Mouse (Mus musculus) liver, embryonic 14.5 days (tissue): ENCODE measurements around the gene Lcorl. TPM values are rescaled to one million over a fixed set of nuclear protein-coding genes. Genes with fewer than 3 reads are reported as not detected.

Source experiments
- ATAC-seq: fragments of 200-750 bp; cut with Nextera tagmentation; 2 replicates; pipeline ENCODE4 v1.8.0; 2017; ENCODE audit warnings: moderate number of reproducible peaks, mild to moderate bottlenecking, moderate library complexity; ENCODE audit not compliant: insufficient read depth
- DNase-seq, 3 experiments: peaks; one replicate each; pipeline ENCODE4 v3.0.0-alpha.2; 2012 to 2013; ENCODE audit warnings: low read depth in 3 of 3, low spot score in 3 of 3
- H3K27ac ChIP-seq: fragments of 300-500 bp; sonication (generic); 2 replicates; pipeline ENCODE4 v1.5.1; 2014; ENCODE audit warnings: moderate library complexity, mild to moderate bottlenecking, control low read depth, inconsistent platforms
- H3K27me3 ChIP-seq: fragments of 300-500 bp; sonication (generic); 2 replicates; pipeline ENCODE4 v1.6.1; 2014; ENCODE audit warnings: mild to moderate bottlenecking, low read length, moderate library complexity; ENCODE audit not compliant: control insufficient read depth, insufficient read depth
- H3K36me3 ChIP-seq: fragments of 300-500 bp; sonication (generic); replicated peaks from 2 replicates; pipeline ENCODE4 v1.6.1; 2014; ENCODE audit warnings: low read depth; ENCODE audit not compliant: control insufficient read depth, insufficient read depth
- H3K4me1 ChIP-seq, 2 experiments: fragments of 200-500 bp in 1 of 2; fragments of 300-500 bp in 1 of 2; sonication (generic) in 1 of 2; replicated peaks; 2 replicates each; pipeline ENCODE4 v1.6.1; 2012 to 2014; ENCODE audit warnings: antibody characterized with exemption in 1 of 2, inconsistent platforms in 1 of 2, low read length in 1 of 2; ENCODE audit not compliant: control insufficient read depth in 2 of 2, insufficient read depth in 2 of 2
- H3K4me2 ChIP-seq: fragments of 300-500 bp; sonication (generic); 2 replicates; pipeline ENCODE4 v1.6.1; 2014; ENCODE audit warnings: low read depth, mild to moderate bottlenecking, control low read depth, moderate library complexity
- H3K4me3 ChIP-seq, 2 experiments: fragments of 200-500 bp in 1 of 2; fragments of 300-500 bp in 1 of 2; sonication (generic) in 1 of 2; 2 replicates each; pipeline ENCODE4 v1.5.1; 2012 to 2014; ENCODE audit warnings: low read depth in 2 of 2, low read length in 2 of 2, mild to moderate bottlenecking in 2 of 2, control low read depth in 1 of 2, inconsistent platforms in 1 of 2, moderate library complexity in 1 of 2; ENCODE audit not compliant: insufficient read depth in 1 of 2
- H3K9ac ChIP-seq: fragments of 300-500 bp; sonication (generic); replicated peaks from 2 replicates; pipeline ENCODE4 v1.6.1; 2014; ENCODE audit warnings: mild to moderate bottlenecking, control low read depth, moderate library complexity
- H3K9me3 ChIP-seq: fragments of 300-500 bp; sonication (generic); 2 replicates; pipeline ENCODE4 v1.6.1; 2016; ENCODE audit warnings: low read length, mixed read lengths; ENCODE audit not compliant: control insufficient read depth
- CTCF ChIP-seq: IDR thresholded peaks from 2 replicates; pipeline ENCODE4 v1.5.1; 2016; ENCODE audit warnings: antibody characterized with exemption, low read depth, control low read depth
- EP300 ChIP-seq: IDR thresholded peaks from 2 replicates; pipeline ENCODE4 v1.6.1; 2016; ENCODE audit warnings: antibody characterized with exemption, low read depth
- WGBS: fragments of 180-500 bp; shearing (Covaris S2); extraction: QIAGEN DNeasy Blood & Tissue Kit; methylation state at CpG from one replicate; pipeline ENCODE4 v1.1.7; 2014; ENCODE audit not compliant: insufficient replicate concordance; 5-methylcytosine and 5-hydroxymethylcytosine counted together
- polyA plus RNA-seq, 2 experiments: library from polyadenylated mRNA; depleted of rRNA in 1 of 2; stranded (reverse) in 1 of 2; unstranded in 1 of 2; fragments of >200 nt; fragmentation: Nextera tagmentation in 1 of 2; extraction: Ambion mirVana in 1 of 2; gene quantifications; 2 replicates each; pipeline versions ENCODE4 v1.2.1 to v1.2.3; 2012 to 2014

The Lcorl gene
- polyA plus RNA-seq, 2 experiments: 1.9 to 5.8 TPM

DNA sequence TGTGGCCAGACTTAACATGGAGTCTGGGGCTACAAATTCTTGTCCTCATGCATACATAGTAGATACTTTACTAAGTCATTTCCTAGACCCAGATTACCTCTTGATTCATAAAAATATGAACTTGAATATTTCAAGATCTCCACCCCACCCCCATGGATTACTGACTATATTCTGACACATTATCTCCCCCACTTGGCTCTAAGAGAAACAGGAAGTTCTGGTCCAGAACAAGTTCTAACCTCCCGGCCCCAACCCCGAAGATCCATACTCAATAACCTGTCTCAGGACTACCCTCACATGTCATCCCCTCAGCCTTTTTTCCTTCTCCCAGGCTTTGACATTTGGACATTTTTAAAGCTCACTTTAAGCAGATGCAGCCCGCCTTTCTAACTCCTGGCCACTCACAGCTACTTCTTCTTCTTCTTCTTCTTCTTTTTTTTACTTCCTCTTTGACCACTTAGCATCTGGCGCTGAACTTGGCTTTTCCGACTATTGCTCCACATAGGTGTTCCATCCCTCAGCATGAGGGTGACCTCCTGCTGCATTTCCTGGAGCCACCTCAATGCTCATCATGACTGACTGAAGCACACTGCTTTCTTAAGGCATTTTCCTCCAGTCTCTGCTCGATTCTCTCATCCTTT lies 138.4 kb downstream of the Lcorl start:
- Histone ChIP-seq H3K4me1 (no peaks in the 10 kb centered on the region), H3K27me3 (no peaks in the 10 kb centered on the region), H3K9ac (no peak overlapping the region), H3K36me3 (no peaks in the 10 kb centered on the region), H3K9me3 (no peaks in the 10 kb centered on the region), H3K4me2 (no peak overlapping the region), H3K27ac (no peak overlapping the region), H3K4me3 (no peak overlapping the region)
- ATAC-seq: no peak
- WGBS: 32% methylated on average over 6 of the region's 6 CpGs
- DNase-seq: no peak
- TF ChIP-seq EP300 (no peak), CTCF (no peak)

DNA sequence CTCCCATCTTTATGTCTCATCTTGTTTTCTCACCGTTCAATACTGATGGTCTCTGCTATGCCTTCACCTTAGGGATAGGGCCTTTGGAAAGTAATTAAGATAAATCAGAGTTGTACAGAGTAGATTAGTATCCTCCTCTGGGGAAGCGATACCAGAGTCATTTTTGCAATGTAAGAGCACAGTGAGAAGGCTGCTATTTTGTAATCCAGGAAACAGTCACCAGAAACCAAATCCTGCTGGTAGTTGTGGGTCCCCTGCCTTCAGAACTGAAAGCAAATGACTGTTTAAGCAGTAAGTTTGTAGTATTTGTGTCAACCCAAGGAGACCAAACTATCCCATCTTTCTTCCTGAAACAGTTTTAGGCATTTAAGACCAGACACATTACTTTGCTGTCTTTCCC lies 147.8 kb downstream of the Lcorl start:
- Histone ChIP-seq H3K36me3 (peaks cover 6% of the 10 kb centered on the region; the same call in 1 of the 2 replicates), H3K9me3 (no peaks in the 10 kb centered on the region), H3K4me2 (no peak overlapping the region), H3K27me3 (no peaks in the 10 kb centered on the region), H3K27ac (no peak overlapping the region), H3K9ac (no peak overlapping the region), H3K4me3 (no peak overlapping the region), H3K4me1 (no peaks in the 10 kb centered on the region)
- TF ChIP-seq CTCF (no peak), EP300 (no peak)
- no peak for DNase-seq
- WGBS: 79% methylated on average over 2 of the region's 2 CpGs
- no peak for ATAC-seq

DNA sequence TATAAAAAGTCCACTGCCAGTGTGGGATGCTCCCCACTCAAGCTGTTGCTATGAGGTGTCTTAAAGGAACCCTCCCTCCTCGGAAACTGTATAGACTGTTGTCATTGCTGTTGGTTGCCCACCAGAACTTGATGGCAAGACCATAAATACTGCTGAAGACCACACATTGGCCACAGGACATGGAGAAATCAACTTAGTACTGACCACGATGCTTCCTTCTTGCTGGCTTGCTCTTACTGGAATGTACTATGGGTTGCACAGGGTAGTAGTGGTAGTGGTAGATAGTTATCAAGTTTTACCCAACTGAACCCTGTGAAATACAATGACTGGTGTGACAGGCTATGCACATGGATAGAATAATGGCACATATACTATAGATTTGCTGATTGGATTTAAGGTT lies 150.6 kb downstream of the Lcorl start:
- H3K4me2 ChIP-seq: no peak overlapping the region
- H3K27me3 ChIP-seq: no peaks in the 10 kb centered on the region
- WGBS: 65% methylated on average over 2 of the region's 2 CpGs
- H3K9ac ChIP-seq: no peak overlapping the region
- H3K27ac ChIP-seq: no peak overlapping the region
- TF ChIP-seq EP300: no peak
- no peak for TF ChIP-seq CTCF
- DNase-seq (no peak), ATAC-seq (no peak)
- no peak overlapping the region for H3K4me3 ChIP-seq
- no peaks in the 10 kb centered on the region for H3K4me1 ChIP-seq
- H3K36me3 ChIP-seq: peaks cover 6% of the 10 kb centered on the region; the same call in 1 of the 2 replicates
- no peaks in the 10 kb centered on the region for H3K9me3 ChIP-seq

DNA sequence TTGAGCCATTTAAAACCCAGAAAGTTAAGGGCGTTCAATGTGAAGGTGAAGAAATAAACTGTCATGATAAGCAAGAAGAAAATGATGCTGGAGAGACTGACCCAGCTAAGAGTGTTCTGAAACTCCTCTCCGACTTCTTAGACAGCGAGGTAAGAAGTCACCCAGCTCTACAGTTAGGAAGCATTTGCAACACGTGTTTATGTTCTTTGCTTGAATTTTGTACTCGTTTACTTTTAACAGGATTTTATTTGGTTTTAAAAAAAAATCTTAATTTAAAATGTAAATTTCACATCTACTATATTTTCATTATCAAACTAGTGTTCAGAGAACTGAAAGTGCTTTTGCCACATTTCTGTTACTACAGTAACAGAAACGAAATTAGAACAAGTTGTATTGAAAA lies 165.7 kb downstream of the Lcorl start:
- Histone ChIP-seq H3K36me3 (peaks cover 30% of the 10 kb centered on the region), H3K4me1 (no peaks in the 10 kb centered on the region), H3K27ac (no peak overlapping the region), H3K27me3 (no peaks in the 10 kb centered on the region), H3K9me3 (no peaks in the 10 kb centered on the region), H3K4me2 (no peak overlapping the region), H3K4me3 (no peak overlapping the region), H3K9ac (no peak overlapping the region)
- WGBS: 82% methylated on average over 6 of the region's 6 CpGs
- no peak for TF ChIP-seq EP300
- TF ChIP-seq CTCF: no peak
- DNase-seq: no peak
- ATAC-seq: no peak

DNA sequence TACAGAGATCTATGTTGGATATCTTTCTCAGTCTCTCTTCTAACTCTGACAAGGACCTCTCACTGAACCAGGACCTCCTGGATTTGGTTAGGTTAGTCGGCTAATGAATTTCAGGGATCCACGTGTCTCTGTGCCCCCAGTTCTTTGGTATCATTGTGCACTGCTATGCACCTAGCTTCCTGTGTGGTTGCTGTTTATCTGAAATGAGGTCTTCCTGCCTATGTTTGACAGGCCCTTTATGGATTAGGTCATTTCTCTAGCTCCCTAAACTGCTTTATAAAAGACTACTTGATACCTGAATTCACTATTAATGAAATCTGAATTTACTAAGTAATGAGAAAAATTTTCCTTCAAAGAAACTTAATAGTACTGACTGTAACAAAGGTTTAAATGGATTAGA lies 166.6 kb downstream of the Lcorl start:
- no peaks in the 10 kb centered on the region for H3K9me3 ChIP-seq
- ATAC-seq: no peak
- TF ChIP-seq CTCF (no peak), EP300 (no peak)
- H3K27me3 ChIP-seq: no peaks in the 10 kb centered on the region
- no peak overlapping the region for H3K4me3 ChIP-seq
- no peak overlapping the region for H3K4me2 ChIP-seq
- no peak overlapping the region for H3K27ac ChIP-seq
- no peak for DNase-seq
- no peaks in the 10 kb centered on the region for H3K4me1 ChIP-seq
- H3K36me3 ChIP-seq: peaks cover 27% of the 10 kb centered on the region
- no peak overlapping the region for H3K9ac ChIP-seq
- 18% methylated on average over 2 of the region's 2 CpGs for WGBS
